In genomic region chr6:108130718-108131117, GRCm38 (mm10) we compare ENCODE assay signal across 13 mouse cellular contexts.
"Had no signal": no experiment of that assay in that cellular context is flagged by ENCODE, and none has a peak within 500 bp of the region (broad histone marks: within the 10 kb centered on the region; RNA-seq: fewer than 3 reads in every experiment).

No protein-coding gene starts in this region.

- H3K4me3 ChIP-seq: kidney, embryonic 15.5 days; limb, embryonic 13.5 days; midbrain, embryonic 12.5 days; neural tube, embryonic 13.5 days had no signal

- DNase-seq: kidney, adult 2 months; kidney, postnatal 14 days; layer of hippocampus, postnatal 36 days; lung, adult 18-20 months; retina, postnatal 1 day; right cerebral cortex, postnatal 4 days; spleen, adult 18-20 months; thymus, postnatal 4 days had no signal

- H3K27ac ChIP-seq: kidney, embryonic 15.5 days; limb, embryonic 13.5 days; liver, embryonic 14.5 days; midbrain, embryonic 12.5 days; neural tube, embryonic 13.5 days had no signal
